Mouse (Mus musculus) right cerebral cortex, postnatal 10 days (tissue): ENCODE measurements around the gene Gm36864.
A peak's percentile ranks its signal among the peaks of the same experiment; 100 is the strongest.
"Not testable (repeated sequence)": the region's sequence is repeated elsewhere in the genome, so short reads cannot be mapped to it uniquely, and the experiment has no call there.

Experiments
- DNase-seq, 2 experiments: peaks; one replicate each; pipeline ENCODE4 v3.0.0; 2021; ENCODE audit warnings: low spot score in 2 of 2

Gm36864 gene

GRCm38 (mm10) chr7:44235909-44236308 lies at the start of gene Gm36864:
Gene Gm36864, plus strand, starts transcription at chr7:44236177.
- DNase-seq, result no peak

- DNase-seq, result not testable (repeated sequence)
Observed at GRCm38 (mm10) chr7:44186516-44186915, 49.5 kb upstream of the Gm36864 start.

- not testable (repeated sequence) for DNase-seq
Observed at GRCm38 (mm10) chr7:44187936-44188335, 48.0 kb upstream of the Gm36864 start, which contains the start of gene Klk1b24. Gene Klk1b24, plus strand, starts transcription at chr7:44188236.

GRCm38 (mm10) chr7:44193466-44193865 lies 42.5 kb upstream of the Gm36864 start:
- not testable (repeated sequence) for DNase-seq

- DNase-seq, result no peak
Observed at GRCm38 (mm10) chr7:44197891-44198290, 38.1 kb upstream of the Gm36864 start, which contains the start of gene Klk1b3. Gene Klk1b3, plus strand, starts transcription at chr7:44198191.

GRCm38 (mm10) chr7:44207135-44207534 lies 28.8 kb upstream of the Gm36864 start, which contains the start of gene Klk1b4:
Gene Klk1b4, plus strand, starts transcription at chr7:44207435.
- not testable (repeated sequence) for DNase-seq

GRCm38 (mm10) chr7:44208307-44208706 lies 27.7 kb upstream of the Gm36864 start:
- DNase-seq, result no peak

- DNase-seq, result no peak
Observed at GRCm38 (mm10) chr7:44215645-44216044, 20.3 kb upstream of the Gm36864 start, which contains the start of gene Klk1b5. Gene Klk1b5, plus strand, starts transcription at chr7:44215945.

- not testable (repeated sequence) for DNase-seq
Observed at GRCm38 (mm10) chr7:44221601-44222000, 14.4 kb upstream of the Gm36864 start.

- not testable (repeated sequence) for DNase-seq
Observed at GRCm38 (mm10) chr7:44222335-44222734, 13.6 kb upstream of the Gm36864 start.

- no peak for DNase-seq
Observed at GRCm38 (mm10) chr7:44225076-44225475, 10.9 kb upstream of the Gm36864 start, which contains the start of gene Klk1. Gene Klk1, plus strand, starts transcription at chr7:44225360.

- no peak for DNase-seq
Observed at GRCm38 (mm10) chr7:44239913-44240312, 3.9 kb downstream of the Gm36864 start.

- no peak for DNase-seq
Observed at GRCm38 (mm10) chr7:44240712-44241111, 4.7 kb downstream of the Gm36864 start.

- no peak for DNase-seq
Observed at GRCm38 (mm10) chr7:44241163-44241562, 5.2 kb downstream of the Gm36864 start.

- no peak for DNase-seq
Observed at GRCm38 (mm10) chr7:44244080-44244479, 8.1 kb downstream of the Gm36864 start.

GRCm38 (mm10) chr7:44246055-44246983 lies 10.3 kb downstream of the Gm36864 start, which contains the start of the genes 1700028J19Rik and 2410002F23Rik:
Gene 1700028J19Rik, minus strand, starts transcription at chr7:44246695.
Gene 2410002F23Rik, plus strand, starts transcription at chr7:44246722.
- DNase-seq, result peak; percentile 94

- DNase-seq, result peak; percentile 71 to 82
Observed at GRCm38 (mm10) chr7:44246984-44247470, 11.1 kb downstream of the Gm36864 start.

GRCm38 (mm10) chr7:44247971-44248370 lies 12.0 kb downstream of the Gm36864 start:
- DNase-seq, result peak in 1 of 2 experiments; percentile 57

- no peak for DNase-seq
Observed at GRCm38 (mm10) chr7:44249248-44249647, 13.3 kb downstream of the Gm36864 start.

GRCm38 (mm10) chr7:44250732-44251275 lies 14.8 kb downstream of the Gm36864 start:
- peak; percentile 40 to 48 for DNase-seq

- DNase-seq, result peak; percentile 38 to 46
Observed at GRCm38 (mm10) chr7:44253023-44253616, 17.1 kb downstream of the Gm36864 start.

- DNase-seq, result peak in 1 of 2 experiments; percentile 52
Observed at GRCm38 (mm10) chr7:44254930-44255329, 19.0 kb downstream of the Gm36864 start.
